Mouse (Mus musculus): ENCODE measurements at regions not wholly inside any gene's neighbourhood (a gene's known extent, or its start where the extent isn't known, plus 50 kb on each side); places are given as distances from the start of the nearest gene placed in this dataset.

GRCm38 (mm10) chr1:137560389-137561268, 600.4 kb upstream of the Nr5a2 start:
- no peak for DNase-seq

DNA sequence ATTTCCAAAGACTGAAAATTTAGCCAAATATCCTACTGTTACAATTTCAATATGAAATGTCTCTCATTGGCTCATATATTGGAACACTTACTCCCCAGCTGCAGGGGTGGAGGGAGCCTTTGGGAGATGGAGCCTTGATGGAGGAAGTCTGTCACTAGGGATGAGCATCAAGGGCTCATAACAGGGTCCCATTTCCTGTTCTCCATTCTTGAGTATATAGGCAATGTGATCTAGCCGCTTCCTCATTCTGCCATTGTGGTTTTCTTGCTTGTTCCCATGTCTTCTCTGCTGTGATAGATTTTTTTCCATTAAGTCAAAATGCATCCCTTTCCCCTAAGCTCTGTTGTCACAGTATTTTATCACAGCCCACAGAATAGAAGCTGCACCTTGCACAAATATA, 589.4 kb upstream of the Nr5a2 start:
- no peak for DNase-seq

DNA sequence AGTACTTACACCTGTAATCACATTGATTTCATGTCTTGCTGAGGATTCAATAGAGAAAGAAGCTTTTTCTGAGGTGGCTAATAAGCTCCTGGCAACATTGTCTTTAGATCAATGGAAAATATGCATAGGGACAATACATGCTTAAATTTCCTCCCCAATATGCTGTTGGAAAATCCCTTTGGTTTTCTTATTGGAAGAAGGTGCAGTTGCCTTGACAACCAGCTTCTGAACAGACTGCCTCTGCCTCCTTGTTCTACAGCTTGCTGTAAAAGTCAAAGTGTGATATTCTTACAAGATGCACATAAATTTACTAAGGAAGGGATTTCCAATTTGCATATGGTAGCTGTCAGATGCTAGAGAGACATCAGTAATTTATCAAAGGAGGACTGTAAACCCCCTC, 585.4 kb upstream of the Nr5a2 start:
- DNase-seq = no peak

GRCm38 (mm10) chr1:137543828-137544227, 583.6 kb upstream of the Nr5a2 start:
- no peak for DNase-seq

DNA sequence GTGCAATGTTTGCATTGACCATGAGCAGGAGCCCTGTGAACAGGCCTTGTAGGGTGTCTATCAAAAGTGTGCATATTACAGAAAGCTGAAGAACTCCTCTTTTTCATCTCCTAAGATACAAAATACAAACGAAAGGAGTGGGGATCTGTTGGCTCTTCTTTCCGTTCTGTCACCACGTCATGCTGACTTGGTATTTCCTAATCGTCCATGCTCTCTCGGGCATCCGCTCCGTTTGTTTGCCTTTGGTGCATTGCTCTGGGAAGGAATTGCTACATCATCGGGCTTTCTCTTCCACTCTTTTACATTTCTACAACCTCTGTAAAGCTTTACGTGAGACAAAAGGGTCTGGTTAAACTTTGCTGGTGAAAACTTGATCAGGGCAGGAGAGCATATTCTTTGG, 581.2 kb upstream of the Nr5a2 start:
- DNase-seq = no peak

- DNase-seq = no peak
Observed at GRCm38 (mm10) chr1:137539424-137540116, 579.3 kb upstream of the Nr5a2 start.

GRCm38 (mm10) chr1:137514750-137515149, 554.5 kb upstream of the Nr5a2 start:
- DNase-seq = no peak

GRCm38 (mm10) chr1:137503704-137504422, 543.6 kb upstream of the Nr5a2 start:
- DNase-seq = no peak

DNA sequence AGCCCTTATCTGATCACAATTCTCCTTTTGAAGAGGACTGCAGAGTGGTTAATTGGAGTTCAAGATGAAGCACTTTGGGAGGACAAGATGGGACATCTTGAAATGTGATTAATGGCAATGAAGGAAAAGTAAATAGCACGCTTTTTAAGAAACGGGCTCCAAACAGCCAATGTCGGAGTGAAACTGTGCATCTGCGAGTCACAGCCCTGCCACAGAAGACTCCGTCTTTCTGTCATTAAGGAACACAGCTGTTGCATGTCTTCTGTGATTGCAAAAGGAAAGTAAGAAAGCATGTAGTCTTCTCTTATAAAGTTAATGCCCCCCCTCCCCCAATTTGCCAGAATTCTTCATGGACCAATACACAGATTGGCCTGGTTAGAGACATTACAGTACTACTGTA, 528.0 kb upstream of the Nr5a2 start:
- DNase-seq = no peak

GRCm38 (mm10) chr1:137478459-137478858, 518.2 kb upstream of the Nr5a2 start:
- DNase-seq = no peak

DNA sequence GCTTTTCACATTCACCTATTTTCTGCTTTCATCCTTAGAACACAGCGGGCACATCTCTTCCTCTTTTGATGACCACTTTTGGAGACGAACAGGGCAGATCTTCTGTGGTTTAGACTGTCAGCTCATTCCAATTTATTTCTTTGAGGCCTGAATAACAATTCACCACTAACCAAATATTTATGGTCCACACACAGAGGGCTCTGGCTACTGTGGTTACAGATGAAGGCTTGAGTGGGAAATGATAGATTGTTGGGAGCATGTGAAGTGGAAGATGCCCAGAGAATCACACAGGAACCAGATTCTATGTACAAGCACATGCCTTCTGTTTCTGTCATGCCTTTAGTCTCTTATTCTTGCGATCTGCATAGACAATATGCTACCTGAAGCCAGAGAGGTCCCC, 517.0 kb upstream of the Nr5a2 start:
- no peak for DNase-seq

- DNase-seq = no peak
Observed at GRCm38 (mm10) chr1:137474858-137475257, 514.6 kb upstream of the Nr5a2 start.

- DNase-seq = no peak
Observed at GRCm38 (mm10) chr1:137473800-137474685, 513.8 kb upstream of the Nr5a2 start.

DNA sequence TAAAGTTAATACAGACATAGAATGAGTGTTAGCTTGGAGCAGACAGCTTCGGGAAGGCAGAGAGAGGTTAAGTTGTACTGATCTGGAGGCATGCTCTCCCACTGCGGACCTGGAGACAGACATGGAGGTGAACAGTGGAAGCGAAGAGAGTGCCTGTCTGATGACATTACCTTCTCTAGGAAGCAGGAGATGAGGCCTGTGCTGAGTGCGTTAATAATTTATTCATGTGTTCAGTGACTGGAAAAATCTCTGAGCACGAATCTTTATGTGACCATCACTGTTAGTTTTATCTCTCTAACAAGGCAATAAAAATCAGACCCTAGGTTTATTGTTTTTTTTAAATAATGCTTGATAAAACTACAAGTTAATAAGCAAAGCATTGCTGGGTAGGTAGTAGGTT, 504.7 kb upstream of the Nr5a2 start:
- no peak for DNase-seq

GRCm38 (mm10) chr1:137461189-137461588, 500.9 kb upstream of the Nr5a2 start:
- no peak for DNase-seq

DNA sequence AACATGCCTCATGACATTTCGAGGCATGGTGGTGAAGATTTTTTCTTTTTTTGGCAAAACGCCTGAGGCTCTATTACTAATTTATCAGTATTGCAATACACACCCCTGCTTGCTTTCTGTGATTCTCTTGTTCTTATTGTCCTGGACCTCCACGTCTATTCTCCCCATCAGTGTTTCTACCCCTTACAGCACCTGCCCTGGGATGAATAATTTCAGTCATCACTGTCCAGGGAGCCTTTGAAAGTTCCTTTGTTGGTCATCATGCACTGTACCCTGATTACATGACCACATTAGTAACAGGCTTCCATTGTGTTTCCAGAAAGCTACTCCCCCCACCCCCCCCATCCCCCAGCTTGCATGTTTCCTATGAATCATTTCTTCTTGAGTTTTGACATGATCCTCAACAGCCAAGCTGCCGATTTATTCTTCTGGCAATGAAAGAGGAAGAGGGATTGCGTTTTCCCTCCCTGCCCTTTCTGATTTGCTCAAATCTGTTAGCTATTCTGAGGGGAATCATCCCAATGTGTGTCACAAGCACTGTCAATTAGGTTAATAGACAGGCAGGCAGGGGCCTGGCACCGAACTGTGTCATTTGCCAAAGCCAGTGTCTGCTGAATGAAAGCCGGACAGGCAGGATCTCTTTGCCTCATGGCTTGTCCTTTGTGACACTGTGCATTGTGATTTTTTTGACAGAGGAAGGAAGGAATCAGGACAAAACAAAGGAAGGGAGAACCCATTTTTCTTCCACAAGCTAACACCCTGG, 493.4 kb upstream of the Nr5a2 start:
- no peak for DNase-seq

GRCm38 (mm10) chr1:137452749-137453148, 492.5 kb upstream of the Nr5a2 start:
- DNase-seq = no peak

DNA sequence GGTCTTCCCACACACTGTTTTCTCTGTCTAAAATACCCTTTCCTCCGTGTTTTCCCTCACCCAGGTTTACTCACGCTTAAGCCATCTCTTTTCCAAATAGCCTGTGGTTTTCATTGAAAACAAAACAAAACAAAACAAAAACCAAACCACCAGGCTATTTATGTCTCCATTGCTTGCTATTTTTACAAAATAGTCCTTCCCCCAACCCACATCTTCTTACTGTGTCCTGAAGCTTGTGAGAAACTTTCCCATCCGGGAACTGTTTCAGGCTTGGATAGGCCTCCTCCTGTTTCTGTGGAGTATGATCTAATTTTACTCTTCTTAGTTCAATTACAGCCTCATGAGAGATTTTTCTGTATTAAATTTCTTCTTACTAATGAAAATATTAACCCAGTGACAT, 486.2 kb upstream of the Nr5a2 start:
- no peak for DNase-seq

GRCm38 (mm10) chr1:137428110-137428509, 467.9 kb upstream of the Nr5a2 start:
- DNase-seq = no peak

DNA sequence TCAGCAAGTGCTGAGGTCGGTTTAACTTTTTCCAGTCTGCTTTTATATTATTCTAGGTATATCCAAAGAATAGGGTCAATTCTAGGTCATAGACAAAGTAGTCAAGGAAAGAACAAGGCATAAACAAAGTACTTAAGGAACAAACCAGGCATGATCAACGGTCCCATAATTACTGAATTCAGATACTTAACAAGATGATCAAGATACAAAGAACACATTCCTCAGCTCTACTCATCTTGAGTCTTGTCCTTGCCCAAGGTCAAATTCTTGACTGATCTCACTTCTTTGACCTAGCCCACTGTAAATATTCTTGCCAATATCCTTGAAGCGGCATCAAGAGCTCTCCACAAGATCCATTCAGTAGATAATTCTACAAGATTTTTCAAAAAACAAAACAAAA, 458.1 kb upstream of the Nr5a2 start:
- no peak for DNase-seq

- DNase-seq = no peak
Observed at GRCm38 (mm10) chr1:137396736-137397135, 436.5 kb upstream of the Nr5a2 start.

- DNase-seq = no peak
Observed at GRCm38 (mm10) chr1:137387509-137387908, 427.3 kb upstream of the Nr5a2 start.

Data from B cell, adult 2 months (primary cell).